Mouse (Mus musculus) colon, adult 2 months (tissue): ENCODE results near the gene Hist4h4. TPM values are rescaled to one million over a fixed set of nuclear protein-coding genes. Genes with fewer than 3 reads are reported as not detected.

Source experiments
- polyA plus RNA-seq: library from polyadenylated mRNA; depleted of rRNA; stranded (reverse); fragments of >200 nt; gene quantifications from 2 replicates; pipeline ENCODE4 v1.2.3, GENCODE M21; 2012; rRNA removed

Gene Hist4h4
- 1.1 and 1.9 TPM in 2 replicates for polyA plus RNA-seq

DNA sequence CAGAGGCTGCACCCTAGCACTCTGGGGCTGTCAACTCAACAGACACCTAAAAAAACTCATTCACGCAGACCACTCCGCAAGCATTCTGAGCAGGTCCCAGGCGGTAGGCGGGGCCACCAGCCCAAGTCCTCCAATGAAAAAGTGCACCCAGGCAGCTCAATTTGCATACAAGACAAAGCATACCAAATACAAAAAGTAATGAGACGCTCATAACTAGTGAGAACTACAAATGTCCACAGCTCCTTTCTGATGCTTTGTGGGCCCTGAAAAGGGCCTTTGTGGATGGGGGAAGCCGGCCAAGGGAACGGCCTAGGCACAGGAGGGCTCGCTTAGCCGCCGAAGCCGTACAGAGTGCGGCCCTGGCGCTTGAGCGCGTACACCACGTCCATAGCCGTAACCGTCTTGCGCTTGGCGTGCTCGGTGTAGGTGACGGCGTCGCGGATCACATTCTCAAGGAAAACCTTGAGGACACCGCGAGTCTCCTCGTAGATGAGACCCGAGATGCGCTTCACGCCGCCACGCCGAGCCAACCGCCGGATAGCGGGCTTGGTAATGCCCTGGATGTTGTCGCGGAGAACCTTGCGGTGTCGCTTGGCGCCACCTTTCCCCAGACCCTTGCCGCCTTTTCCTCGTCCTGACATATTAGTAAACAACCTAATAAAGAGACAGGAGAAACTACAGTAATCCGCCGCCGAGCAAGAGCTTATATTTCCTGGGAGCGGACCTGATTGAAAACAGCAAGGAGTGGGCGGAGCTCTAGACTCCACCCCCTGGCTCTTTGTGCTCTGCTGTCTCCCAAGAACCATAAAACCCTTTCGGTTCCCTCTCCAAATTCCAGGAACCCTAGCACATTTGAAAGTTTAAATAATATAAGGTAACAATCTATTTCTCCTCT lies at the start of gene Hist4h4:
Gene Hist4h4, minus strand, starts transcription at position 677 of the 895 bp plus-strand sequence.

GRCm38 (mm10) chr6:136835352-136835751 lies 31.1 kb upstream of the Hist4h4 start, which contains the start of gene Smco3:
TSS of gene Smco3 (minus strand) at chr6:136835452.

GRCm38 (mm10) chr6:136827881-136828561 lies 23.8 kb upstream of the Hist4h4 start, which contains the start of gene Wbp11:
TSS of gene Wbp11 (minus strand) at chr6:136828233.

DNA sequence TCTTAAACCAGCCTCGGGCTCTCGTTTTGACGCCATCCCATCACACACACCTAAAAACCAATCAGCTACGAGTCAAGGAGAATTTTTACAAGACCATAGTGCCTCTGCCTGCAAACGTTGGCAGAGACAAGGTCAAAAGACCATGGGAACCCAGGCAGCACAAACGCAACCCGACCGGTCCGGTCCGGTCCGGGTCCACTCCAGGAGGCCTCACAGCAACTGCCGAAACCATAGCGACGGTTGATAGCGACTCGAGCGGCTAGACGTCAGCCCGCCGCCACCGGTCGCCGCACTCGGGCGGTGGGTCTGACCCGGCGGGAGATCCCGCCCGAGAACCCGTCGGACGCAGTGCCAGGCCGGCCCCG lies 23.3 kb upstream of the Hist4h4 start, which contains the start of gene BC049715:
Gene BC049715, plus strand, starts transcription at position 111 of the 365 bp plus-strand sequence.

DNA sequence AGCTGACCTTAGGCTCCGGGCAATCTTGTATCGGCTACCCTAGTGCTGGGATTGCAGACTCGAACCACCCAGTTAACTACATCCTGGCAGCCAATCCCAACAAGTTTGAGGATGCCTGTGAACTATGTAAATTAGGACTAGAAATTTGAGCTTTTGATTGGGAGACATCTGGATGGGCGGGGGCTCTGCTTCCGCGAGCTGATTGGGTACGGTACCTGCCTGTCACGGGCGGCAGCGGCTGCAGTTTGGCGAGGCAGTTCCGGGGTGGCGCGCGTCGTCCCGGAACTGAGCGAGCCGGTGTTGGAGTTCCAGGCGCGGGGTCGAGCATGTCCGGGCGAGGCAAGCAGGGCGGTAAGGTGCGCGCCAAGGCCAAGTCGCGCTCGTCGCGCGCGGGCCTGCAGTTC lies 3.8 kb upstream of the Hist4h4 start, which contains the start of gene H2afj:
Gene H2afj, plus strand, starts transcription at position 231 of the 404 bp plus-strand sequence.

DNA sequence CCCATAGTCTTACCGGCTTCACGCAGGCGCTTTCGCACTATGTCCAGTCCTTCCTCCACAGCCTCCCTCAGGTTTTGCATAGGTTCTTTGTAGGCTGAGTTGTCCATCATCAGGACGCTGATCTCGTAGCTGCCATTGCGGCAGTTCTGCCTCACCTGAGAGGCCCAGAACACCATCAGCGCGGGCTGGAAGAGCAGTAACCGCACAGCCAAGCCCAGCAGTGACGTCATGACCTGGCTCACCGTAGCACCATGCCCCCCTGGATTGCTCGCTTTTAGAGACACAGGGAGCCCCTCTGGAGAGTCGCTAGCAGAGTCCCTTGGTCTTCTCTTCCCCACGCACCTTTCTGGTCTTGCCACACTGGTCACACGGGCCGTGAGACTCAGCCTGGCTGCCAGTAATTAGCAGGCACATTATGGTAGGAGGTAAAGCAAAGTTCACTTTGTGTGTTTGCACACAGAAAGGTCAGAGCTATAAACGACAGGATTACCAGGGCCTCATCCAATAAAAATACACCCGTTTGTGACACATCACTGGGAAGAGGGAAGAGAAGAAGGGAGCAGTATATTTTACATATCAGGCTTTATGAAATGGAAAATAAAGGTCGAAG lies 22.7 kb downstream of the Hist4h4 start, which contains the start of gene Gucy2c:
Gene Gucy2c, minus strand, starts transcription at position 389 of the 610 bp plus-strand sequence.

Other genes with a start within 250 kb of the Hist4h4 start
- 41.7 and 49.9 TPM in 2 replicates for gene Plbd1, start 142.5 kb downstream of the Hist4h4 start, polyA plus RNA-seq
- gene Gucy2c, start 22.6 kb downstream of the Hist4h4 start, polyA plus RNA-seq = 61.8 and 69.0 TPM in 2 replicates
- 646 and 676 TPM in 2 replicates for gene H2afj, start 3.8 kb upstream of the Hist4h4 start, polyA plus RNA-seq
- gene BC049715, start 23.2 kb upstream of the Hist4h4 start, polyA plus RNA-seq = 5.2 and 5.5 TPM in 2 replicates
- gene Wbp11, start 23.8 kb upstream of the Hist4h4 start, polyA plus RNA-seq = 33.6 and 35.0 TPM in 2 replicates
- gene Smco3, start 31.0 kb upstream of the Hist4h4 start, polyA plus RNA-seq = not detected in 2 replicates
- gene Art4, start 53.3 kb upstream of the Hist4h4 start, polyA plus RNA-seq = 0.34 and 0.43 TPM in 2 replicates
- gene Mgp, start 71.4 kb upstream of the Hist4h4 start, polyA plus RNA-seq = 214 and 222 TPM in 2 replicates
- 5.4 TPM in 1 of 2 replicates, not detected in the other for gene Erp27, start 117.8 kb upstream of the Hist4h4 start, polyA plus RNA-seq
- gene Pde6h, start 119.4 kb upstream of the Hist4h4 start, polyA plus RNA-seq = 0.07 TPM in 1 of 2 replicates, not detected in the other
- gene Arhgdib, start 137.5 kb upstream of the Hist4h4 start, polyA plus RNA-seq = 13.7 and 17.1 TPM in 2 replicates